Mouse (Mus musculus) ES-Bruce4 (cell line): ENCODE results near the gene Fam120b.

ENCODE experiments used
- CTCF ChIP-seq: IDR thresholded peaks from one replicate; pipeline ENCODE4 v1.8.1; 2011; ENCODE audit warnings: low read depth, low read length
- POLR2A ChIP-seq: IDR thresholded peaks from one replicate; pipeline ENCODE4 v1.8.1; 2011; ENCODE audit warnings: low read length; ENCODE audit not compliant: insufficient read depth

- TF ChIP-seq POLR2A: no peak
- TF ChIP-seq CTCF: no peak
These were observed 51.8 kb downstream of the Fam120b start for GRCm38 (mm10) chr17:15447831-15448230.
